Mouse (Mus musculus) cerebellum, postnatal 36 days (tissue): ENCODE measurements around the gene Timm8b.

Experiments
- DNase-seq, 2 experiments: peaks; one replicate each; pipeline ENCODE4 v3.0.0; 2021 to 2022; ENCODE audit warnings: mixed read lengths in 2 of 2

Timm8b gene

GRCm38 (mm10) chr9:50603189-50603997 is at the start of gene Timm8b, which contains the start of gene Sdhd:
TSS of gene Timm8b (plus strand) at chr9:50603910.
TSS of gene Sdhd (minus strand) at chr9:50603812.
- peak; percentile 93 to 94 for DNase-seq

GRCm38 (mm10) chr9:50554241-50555093 is 49.2 kb upstream of the Timm8b start, which contains the start of gene Il18:
TSS of gene Il18 (plus strand) at chr9:50554827.
- DNase-seq: peak in 1 of 2 experiments; percentile 9

GRCm38 (mm10) chr9:50555094-50555446 is 48.6 kb upstream of the Timm8b start, which contains the start of gene Bco2:
TSS of gene Bco2 (minus strand) at chr9:50555181.
- no peak for DNase-seq

- no peak for DNase-seq
These were observed 42.4 kb upstream of the Timm8b start, which contains the start of gene Tex12 for GRCm38 (mm10) chr9:50561145-50561917. TSS of gene Tex12 (minus strand) at chr9:50561325.

GRCm38 (mm10) chr9:50561918-50562360 is 41.8 kb upstream of the Timm8b start:
- DNase-seq: no peak

- DNase-seq: no peak
These were observed 38.5 kb upstream of the Timm8b start for GRCm38 (mm10) chr9:50565173-50565572.

GRCm38 (mm10) chr9:50565940-50566339 is 37.8 kb upstream of the Timm8b start:
- DNase-seq: no peak

- no peak for DNase-seq
These were observed 36.3 kb upstream of the Timm8b start for GRCm38 (mm10) chr9:50567372-50567771.

GRCm38 (mm10) chr9:50567881-50568280 is 35.8 kb upstream of the Timm8b start:
- no peak for DNase-seq

GRCm38 (mm10) chr9:50569599-50570525 is 33.8 kb upstream of the Timm8b start:
- no peak for DNase-seq

GRCm38 (mm10) chr9:50580370-50580769 is 23.3 kb upstream of the Timm8b start:
- no peak for DNase-seq

- DNase-seq: no peak
These were observed 18.4 kb upstream of the Timm8b start for GRCm38 (mm10) chr9:50585145-50585818.

- no peak for DNase-seq
These were observed 16.8 kb upstream of the Timm8b start for GRCm38 (mm10) chr9:50586955-50587354.

GRCm38 (mm10) chr9:50590856-50591518 is 12.7 kb upstream of the Timm8b start:
- DNase-seq: no peak

- DNase-seq: no peak
These were observed 10.8 kb upstream of the Timm8b start for GRCm38 (mm10) chr9:50592955-50593354.

- DNase-seq: peak; percentile 19 to 31
These were observed 10.2 kb upstream of the Timm8b start for GRCm38 (mm10) chr9:50593544-50593943.

GRCm38 (mm10) chr9:50594794-50595417 is 8.8 kb upstream of the Timm8b start:
- DNase-seq: no peak

- DNase-seq: no peak
These were observed 6.7 kb upstream of the Timm8b start for GRCm38 (mm10) chr9:50596973-50597372.

- no peak for DNase-seq
These were observed 2.2 kb upstream of the Timm8b start for GRCm38 (mm10) chr9:50601536-50601935.
